Mouse (Mus musculus) cerebellum, adult 18-20 months (tissue): ENCODE data around the gene Agpat1.

Experiments
- DNase-seq, 2 experiments: peaks; one replicate each; pipeline ENCODE4 v3.0.0; 2021

The Agpat1 gene

DNA sequence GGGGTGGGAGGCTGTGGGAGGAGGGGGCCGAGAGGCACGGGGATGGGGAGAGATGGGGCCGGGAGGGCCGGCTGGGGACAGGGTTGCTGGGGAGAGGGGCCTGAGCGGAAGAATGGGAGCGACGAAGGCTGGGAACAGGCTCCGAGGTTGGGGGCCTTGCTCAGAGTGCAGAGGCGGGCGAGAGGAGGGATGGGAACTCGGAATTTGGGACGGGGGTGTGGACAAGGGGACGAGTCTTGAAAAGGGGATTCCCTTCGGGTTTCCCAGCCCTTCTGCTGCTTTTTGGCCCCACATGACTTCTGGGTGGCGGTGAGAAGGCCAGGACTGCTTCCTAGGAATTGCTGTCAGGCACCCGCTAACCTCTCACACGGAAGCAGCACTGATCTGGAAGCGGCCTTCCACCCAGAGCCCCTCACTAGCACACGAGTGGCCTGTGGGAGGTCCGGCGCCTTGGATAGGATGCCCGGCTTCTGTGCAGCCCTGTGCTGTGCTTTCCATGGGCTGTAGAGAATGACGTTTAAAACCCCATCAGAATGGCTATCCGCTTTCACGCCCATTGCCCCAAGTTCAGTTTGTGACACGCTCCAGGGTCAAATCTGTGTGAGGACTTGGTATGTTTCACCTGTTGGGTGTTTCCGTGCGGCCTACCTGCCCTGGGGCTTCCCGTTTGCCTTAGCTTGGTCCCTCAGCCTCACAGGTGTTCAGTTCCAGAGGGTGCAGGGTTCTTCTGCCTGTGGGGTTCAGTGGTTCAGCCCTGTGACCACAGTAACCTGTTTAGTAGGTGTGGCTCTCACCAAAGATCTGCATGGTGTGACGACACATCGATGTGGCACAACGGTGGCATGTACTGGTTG is 2.4 kb downstream of the Agpat1 start:
- DNase-seq: peak in 1 of 2 experiments; percentile 45

DNA sequence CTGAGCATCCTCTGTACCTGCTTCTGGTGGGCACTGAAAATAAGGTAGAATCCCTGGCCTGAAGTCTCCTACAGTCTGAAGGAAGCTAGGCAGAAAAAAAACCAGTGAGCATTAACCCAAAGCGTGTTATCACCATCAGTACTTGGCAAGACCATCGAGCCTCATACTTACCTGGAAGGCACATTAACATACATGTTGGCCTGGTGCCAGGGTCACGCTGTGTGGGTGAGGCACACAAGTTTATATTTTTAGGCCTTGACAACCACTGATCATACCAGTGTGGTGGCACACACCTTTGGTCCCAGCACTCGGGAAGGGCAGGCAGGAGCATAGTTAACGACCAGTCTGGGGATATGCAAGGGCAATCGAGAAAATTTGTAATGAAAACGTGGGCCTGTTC is 3.9 kb downstream of the Agpat1 start:
- peak in 1 of 2 experiments; percentile 37 for DNase-seq

DNA sequence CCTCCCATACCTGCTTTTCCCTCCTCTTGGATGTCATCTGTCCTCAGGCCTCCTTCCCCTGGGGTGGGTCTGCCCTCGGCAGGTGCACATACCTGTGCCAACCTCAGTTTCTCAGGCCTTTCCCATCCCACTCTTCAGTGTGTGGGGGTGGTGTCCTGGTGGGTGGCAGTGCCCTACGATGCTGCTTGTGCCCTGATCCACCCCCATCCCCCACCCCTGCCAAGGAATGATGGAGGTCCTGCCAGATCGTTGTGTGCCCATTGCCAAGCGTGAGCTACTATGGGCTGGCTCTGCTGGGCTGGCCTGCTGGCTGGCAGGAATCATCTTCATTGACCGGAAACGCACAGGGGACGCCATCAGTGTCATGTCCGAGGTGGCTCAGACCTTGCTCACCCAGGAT is 7.0 kb downstream of the Agpat1 start:
- DNase-seq: peak in 1 of 2 experiments; percentile 11

DNA sequence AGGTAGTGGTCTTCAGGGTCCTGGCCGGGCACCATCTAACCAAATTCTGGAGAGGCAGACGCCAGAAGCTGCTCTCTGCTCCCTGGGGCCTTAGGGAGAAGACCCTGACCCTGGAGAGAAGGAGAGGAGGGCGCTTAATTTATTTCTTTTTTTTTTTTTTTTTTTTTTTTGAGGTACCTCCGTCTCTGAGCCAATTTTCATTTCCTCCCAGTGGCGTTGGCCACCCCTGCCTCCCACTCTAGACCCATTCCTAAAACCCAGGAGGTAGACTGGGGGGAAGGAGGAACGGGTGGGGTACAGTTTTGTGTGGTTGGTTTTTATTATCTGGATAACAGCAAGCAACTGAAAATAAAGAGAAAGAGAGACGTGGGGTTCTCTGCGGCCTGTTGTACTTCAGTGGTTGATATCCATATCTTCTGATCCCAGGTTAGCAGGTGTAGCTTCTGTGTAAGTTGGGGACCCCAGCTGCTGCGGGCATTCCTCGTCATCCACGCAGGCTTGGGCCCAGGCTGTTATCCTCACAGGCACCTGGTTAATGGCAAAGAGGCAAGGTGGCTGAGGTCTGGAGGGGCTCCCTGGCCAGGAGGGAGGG is 9.1 kb downstream of the Agpat1 start:
- no peak for DNase-seq

DNA sequence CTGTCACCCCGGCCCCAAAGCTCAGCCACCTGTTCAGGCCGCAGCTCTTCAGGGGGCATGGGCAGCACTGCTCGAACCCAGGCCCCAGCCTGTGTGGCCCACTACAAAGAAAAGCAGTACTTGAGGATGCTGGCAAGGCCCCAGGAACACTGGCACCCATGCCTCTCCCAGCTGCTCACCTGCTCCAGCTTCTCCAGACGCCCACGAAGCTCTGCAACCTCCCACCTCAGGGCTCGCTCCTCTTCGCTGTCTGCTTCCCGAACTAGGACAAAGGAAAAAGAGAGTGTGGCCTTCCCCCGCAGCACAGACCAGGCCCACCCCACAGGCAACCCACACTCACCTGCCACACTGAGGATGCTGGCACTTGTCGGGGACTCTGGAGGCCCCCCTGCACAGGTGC is 9.8 kb downstream of the Agpat1 start:
- no peak for DNase-seq

DNA sequence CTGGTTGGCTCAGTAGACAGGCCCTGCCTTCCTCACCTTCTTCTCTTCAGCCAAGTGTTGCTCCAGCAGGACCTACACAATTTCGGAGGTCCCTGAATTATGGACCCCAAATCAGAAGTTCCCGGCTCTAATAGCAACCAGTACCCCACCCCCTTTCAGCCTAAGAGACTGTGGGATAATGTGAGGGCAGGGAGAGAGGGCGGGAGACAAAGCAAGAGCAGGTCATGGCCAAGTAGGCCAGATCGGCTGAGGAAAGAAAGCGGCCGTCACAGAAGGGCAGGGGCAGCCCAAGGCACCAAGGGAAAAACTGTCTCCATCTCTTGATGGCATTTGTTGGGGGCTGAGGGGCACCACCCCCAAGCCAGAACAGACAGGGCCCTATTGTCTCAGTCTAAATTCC is 11.8 kb downstream of the Agpat1 start, which contains the start of gene Egfl8:
Egfl8 (minus strand) TSS at position 101 of the 400 bp plus-strand sequence.
- no peak for DNase-seq

DNA sequence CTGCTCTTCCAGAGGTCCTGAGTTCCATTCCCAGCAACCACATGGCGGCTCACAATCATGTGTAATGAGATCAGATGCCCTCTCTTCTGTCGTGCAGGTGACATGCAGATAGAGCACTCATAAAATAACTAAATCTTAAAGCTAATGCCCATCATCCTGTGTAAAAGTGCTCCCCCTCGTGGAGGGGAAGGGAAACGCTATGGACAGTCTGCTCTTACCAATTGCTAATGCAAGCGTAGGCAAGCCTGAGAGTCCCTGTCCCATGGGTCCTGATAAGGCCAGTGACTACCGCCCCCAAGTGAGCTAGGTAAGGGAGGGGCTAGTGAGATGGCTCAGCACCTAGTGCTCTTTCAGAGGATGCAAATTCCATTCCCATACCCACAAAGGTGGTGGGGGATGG is 14.9 kb downstream of the Agpat1 start:
- DNase-seq: peak; percentile 73 to 76

DNA sequence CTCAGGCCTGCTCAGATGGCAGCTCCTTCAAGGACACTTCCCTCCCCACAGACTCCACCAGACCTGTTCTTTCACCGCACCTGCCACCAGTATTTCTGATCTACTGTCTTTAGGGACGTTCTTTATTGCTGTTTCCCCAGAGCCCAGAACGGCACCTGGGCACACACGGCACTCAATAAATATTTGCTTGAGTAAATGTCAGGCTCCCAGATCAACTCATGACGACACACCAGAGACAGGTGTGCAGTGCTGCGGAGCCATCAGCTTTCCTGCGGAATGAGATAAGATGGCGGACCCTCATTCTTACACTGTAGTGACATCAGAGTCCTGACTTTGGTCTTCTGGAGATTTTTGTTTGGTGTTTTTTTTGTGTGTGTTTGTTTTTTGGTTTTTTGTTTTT is 16.9 kb downstream of the Agpat1 start:
- no peak for DNase-seq

DNA sequence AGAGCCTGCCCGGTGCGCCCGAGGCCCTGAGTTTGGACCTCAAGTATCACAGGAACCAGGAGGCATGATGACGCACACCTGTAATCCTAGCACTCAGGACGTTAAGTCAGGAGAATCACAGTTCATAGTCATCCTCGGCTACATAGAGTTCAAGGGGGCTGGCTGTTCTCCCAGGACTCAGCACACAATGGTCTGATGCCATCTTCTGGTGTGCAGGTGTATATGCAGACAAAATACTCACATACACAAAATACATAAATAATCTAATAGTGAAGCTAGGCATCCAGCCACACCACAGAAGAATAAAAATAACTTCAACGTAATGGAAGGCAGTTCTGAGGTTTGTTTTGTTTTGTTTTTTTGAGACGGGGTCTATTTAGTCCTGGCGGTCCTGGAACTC is 19.1 kb downstream of the Agpat1 start:
- no peak for DNase-seq

DNA sequence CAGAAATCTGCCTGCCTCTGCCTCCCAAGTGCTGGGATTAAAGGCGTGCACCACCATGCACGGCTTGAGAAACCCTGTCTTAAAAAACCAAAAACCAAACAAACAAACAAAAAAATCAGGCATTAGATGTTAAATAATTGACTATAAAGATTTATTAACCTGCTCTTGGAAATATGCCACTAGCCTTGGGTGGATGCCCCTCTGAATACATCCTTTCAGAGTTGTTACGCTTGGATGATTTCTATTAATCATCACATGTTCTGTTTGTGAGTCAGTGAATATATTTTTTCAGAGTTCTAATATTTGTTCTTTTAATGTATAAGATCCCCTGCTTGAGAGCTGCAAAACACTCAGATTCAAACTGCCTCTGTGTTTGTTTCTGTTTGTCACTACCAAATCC is 20.9 kb downstream of the Agpat1 start:
- DNase-seq: no peak

DNA sequence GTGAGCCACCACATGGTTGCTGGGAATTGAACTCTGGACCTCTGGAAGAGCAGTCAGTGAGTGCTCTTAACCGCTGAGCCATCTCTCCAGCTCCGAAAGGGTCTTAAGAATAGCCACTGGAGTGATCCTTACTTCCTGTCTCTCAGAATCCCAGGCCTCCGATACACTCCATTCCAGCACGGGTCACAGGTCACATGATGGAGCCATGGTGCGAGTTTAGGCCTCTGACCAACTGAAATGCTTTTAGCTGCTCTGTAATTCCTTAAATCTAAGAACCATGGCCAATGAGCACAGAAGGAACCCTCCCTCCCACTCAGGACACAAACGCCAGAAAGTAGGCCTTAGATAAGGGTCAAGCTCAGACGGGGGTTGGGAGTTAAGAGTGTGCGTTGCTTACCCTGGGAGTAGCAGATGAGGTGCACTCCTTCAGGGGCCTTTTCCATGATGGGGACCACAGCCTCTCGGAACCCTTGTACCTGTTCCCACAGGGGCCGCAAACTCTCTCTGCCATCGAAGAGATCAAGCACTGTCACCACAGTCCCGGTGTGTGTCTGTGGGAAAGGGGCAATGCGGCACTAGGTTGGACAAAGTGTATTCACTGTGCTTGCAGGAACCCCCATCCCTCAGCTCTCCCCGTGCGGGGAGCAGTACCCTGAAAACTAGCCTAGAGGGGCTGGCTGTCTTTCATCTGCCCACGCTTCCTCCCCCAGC is 22.2 kb downstream of the Agpat1 start:
- DNase-seq: no peak

DNA sequence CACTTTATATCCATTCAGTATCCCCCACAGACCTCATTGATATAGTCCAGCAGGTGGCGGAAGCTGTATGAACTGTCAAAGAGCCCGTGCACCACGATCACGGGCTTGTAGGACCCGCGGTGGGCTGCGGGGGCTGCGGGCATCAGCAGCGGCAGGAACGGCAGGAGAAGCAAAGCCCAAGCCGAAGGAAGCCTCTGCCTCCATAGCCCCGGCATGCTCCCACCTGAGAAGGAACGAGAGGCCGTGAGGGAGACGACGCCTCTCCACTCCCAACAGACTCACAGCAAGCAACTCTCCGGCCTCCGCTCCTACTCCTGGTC is 22.7 kb downstream of the Agpat1 start:
- DNase-seq: no peak

DNA sequence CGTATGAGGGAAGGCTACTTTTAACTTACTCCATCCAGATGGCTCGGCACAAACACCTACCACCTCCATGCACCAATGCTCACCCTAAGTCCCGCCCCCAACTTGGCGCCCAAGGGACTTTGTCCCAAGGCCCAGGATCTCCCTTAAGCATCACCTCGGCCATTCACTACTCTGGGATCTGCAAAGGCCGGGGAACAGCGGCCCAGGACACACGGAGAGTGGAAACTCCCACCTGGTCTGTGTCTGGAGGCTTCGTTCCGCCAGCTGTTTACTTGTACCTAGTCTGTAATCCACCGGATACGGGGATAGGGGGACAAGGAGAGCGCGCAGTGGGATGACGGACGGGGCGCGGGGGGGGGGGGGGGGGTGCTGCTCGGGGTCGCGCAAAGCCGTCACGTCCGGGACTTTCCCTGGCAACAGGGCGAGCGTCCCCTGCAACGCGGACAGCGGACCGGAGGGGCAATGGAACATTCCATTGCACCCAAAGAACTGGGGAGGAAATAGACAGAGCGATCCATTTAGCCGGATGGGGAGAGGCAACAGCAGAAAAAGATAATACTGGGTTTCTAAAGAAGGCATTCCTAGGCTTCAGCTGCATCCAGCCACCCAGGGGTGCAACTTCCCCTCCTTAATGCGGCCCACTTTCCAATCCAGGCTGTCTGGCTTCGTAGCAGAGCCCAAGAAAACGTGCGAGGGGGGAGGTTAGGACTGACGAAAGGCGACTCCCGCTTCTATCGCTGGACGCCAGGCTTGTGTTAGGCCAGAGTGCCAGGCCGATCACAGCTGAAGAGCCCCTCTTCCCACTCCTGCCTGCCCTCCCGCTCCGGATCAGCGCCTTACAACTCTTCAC is 23.3 kb downstream of the Agpat1 start:
- DNase-seq: peak; percentile 86 to 93

DNA sequence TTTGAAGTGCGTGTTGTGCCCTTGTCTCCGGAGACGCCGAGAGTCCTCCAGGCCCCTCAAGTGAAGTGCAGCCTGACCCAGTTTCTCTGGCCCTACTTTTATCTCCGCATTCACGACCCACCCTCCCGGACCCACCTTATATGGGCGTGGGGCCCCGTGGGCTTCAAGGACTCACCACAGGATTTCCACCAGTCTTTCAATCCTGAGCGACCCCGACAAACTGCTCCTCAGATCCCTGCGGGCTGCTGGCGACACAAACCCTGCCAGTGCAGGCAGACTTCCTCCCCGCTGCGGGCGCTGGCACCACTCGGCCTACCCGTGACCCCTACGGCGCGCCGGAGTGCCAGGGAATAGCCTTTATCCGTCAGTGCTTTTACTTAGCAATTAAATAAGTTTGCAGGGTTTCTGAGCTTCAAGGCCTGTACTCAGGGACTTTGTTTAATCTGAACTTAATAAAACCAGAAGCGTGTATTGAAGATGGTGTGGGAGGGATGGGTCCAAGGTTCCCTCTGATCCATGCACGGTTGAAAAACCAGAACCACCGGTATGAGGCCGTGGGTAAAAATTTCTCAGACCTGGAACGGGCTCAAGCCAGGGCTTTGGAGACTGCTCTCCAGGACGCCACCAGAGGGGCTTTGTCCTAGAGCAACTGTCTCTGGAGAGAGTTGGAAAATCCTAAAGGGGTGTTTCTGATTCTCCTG is 24.0 kb downstream of the Agpat1 start, which contains the start of gene Ppt2:
Ppt2 (minus strand) TSS at position 568 of the 701 bp plus-strand sequence.
- peak; percentile 82 to 86 for DNase-seq

DNA sequence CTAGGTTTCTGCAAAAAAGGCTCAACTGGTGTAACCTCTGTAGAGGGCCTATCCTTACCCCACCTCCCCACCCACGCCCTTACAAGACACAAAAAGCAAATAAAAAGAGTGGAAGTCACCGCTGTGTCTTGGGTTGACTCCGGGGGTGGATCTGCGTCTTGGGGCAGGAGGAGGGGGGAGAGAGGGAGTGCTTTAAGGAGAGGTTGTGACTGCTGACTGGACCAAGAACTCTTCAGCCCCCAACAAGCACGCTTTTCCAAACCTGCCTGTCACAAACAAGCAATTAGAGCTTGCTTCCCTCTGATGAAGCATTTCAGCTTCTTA is 24.5 kb downstream of the Agpat1 start:
- no peak for DNase-seq

DNA sequence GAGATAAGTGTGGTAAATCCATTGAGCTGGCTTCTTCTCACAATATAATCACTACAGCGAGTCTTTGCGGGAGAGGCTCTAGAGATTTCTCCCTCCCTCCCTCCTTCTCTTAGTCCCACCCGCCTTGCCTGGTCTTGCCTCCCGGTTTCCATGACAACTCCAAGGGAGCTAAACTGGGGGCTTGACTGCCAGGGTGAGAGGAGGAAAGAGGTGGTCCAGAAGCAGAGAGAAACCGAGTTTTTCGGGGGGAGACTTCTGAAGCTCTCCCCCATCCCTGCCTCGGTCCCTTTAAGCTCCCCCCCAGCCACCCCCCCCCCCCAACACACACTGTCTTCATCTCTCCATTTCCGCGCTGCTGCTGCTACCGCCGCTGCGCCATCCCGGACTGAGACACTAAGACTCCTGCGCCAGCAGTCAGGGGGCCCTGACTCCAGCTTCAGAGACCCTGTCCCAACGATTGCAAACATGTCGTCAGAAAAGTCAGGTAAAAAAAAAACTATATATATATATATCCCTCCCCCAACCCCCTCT is 25.2 kb downstream of the Agpat1 start, which contains the start of gene Prrt1:
Prrt1 (plus strand) TSS at position 313 of the 531 bp plus-strand sequence.
- peak; percentile 63 to 71 for DNase-seq

DNA sequence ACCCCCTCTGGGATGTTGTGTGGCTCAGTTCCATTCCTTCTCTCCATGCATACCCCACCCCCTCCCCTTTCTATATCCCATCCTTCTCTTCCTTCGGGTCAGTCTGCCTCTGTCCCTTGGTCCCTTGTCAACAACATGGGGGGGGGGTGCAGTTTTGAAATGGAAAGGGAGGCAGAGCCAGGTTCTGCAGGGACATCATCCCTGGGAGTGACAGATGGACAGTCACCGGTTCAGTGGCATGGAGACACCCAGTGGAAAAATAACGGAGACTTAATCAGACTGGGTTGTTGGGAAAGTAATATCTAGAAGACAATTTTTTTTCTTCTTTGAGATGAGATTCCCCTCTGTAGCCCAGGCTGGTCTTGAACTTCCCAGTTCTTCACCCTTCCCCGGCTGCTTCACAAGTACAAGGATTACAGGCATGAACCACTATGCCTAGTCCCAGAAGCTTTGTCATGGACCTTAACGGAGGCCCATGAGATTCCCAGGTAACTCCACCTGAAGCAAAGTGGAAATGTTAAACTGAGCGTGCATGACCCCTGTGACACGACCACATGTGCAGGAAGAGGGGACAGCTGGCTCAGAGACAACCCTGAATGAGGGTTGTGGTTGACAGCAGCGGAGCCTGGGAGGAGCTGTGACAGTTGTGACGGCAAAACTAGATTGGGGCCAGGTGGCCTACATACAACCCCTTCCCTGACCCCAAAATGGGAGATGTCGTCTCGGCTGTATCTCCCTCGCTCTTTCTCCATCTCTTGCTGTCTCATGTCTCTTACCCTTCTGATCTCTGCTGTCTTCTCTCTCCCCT is 25.9 kb downstream of the Agpat1 start:
- peak; percentile 68 to 77 for DNase-seq

DNA sequence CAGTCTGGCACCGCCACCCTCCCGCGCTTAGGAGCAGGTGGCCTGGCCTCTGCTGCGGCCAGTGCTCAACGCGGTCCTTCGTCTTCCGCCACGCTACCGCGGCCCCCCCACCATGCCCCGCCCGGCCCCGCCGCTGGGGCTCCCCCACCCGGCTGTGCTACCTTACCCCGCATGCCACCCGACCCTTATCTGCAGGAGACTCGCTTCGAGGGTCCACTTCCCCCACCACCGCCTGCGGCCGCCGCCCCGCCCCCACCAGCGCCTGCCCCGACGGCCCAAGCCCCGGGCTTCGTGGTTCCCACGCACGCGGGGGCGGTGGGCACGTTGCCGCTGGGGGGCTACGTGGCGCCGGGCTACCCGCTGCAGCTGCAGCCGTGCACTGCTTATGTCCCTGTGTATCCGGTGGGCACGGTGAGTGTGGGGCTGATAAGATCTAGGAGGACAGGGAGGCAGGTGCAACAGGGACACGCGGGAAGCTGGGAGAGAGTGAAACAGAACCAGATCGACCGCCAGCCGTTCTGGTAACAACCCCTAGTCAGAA is 26.8 kb downstream of the Agpat1 start:
- peak; percentile 55 to 68 for DNase-seq

DNA sequence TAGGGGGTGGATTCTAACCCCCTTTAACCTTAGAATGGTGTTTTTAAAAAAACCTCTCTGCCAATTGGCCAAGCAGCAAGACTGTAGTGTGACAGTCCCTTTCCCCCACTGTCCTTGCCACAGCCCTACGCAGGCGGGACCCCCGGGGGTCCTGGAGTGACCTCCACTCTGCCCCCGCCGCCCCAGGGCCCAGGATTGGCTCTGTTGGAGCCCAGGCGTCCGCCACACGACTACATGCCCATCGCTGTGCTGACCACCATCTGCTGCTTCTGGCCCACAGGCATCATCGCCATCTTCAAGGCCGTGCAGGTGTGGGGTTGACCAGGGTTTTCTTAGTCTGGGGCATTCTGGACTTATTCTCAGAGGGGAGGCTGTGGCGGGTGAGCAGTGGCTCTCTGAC is 27.6 kb downstream of the Agpat1 start:
- peak; percentile 52 to 62 for DNase-seq

DNA sequence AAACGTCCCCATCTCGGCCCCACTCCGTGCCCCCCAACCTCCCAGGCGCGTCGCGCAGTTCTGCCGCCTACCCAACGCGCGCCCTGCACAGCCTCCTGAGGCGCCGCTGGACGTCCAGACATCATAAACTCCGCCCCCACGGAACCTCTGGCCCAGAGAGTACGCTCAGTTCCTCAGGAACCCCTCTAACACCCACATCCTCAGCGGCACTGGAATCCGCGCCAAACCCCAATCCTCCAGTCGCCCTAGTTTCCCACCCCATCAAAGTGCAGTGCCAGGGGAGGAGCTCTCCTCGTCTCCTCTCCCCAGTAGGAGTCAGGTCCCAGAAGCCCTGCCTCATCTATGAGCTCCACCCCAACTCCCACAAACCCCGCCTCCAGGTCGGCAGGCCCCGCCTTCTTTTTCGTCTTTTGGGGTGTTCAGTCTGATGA is 28.2 kb downstream of the Agpat1 start:
- DNase-seq: peak; percentile 86 to 91

DNA sequence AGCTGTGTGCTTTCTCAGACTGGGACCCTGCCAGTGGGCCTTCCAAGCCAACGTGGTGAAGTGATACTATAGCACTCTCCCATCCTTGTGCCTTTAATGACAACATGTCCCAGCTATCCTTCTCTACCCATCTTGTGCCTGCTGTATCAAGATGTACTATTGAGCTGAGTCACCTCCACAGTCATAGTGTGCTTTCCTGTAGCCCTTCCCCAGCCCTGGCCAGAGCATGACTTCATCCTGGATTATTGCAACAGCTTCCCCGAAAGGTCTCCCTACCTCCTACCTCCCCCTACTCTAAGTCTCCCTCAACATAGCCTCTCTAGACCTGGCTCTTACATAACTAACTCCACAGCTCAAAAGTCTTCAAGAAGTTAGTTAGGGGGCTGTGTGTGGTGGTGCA is 31.6 kb downstream of the Agpat1 start:
- no peak for DNase-seq
